Mouse (Mus musculus) limb, embryonic 14.5 days (tissue): ENCODE results near the gene Ambp. TPM values are rescaled to one million over a fixed set of nuclear protein-coding genes. Genes with fewer than 3 reads are reported as not detected.

Experiments
- ATAC-seq: fragments of 200-750 bp; cut with Nextera tagmentation; 2 replicates; pipeline ENCODE4 v1.8.0; 2017; ENCODE audit warnings: low read depth, moderate number of reproducible peaks, moderate TSS enrichment; ENCODE audit not compliant: low FRiP score
- DNase-seq: peaks from one replicate; pipeline ENCODE4 v3.0.0-alpha.2; 2015; ENCODE audit warnings: low spot score
- H3K27ac ChIP-seq: fragments of 300-500 bp; sonication (generic); replicated peaks from 2 replicates; pipeline ENCODE4 v1.5.1; 2014; ENCODE audit warnings: low read depth, mild to moderate bottlenecking, low read length, moderate library complexity, mixed read lengths
- H3K27me3 ChIP-seq: fragments of 300-500 bp; sonication (generic); 2 replicates; pipeline ENCODE4 v1.6.1; 2014; ENCODE audit warnings: low read length, mixed read lengths; ENCODE audit not compliant: control insufficient read depth, insufficient read depth
- H3K36me3 ChIP-seq: fragments of 300-500 bp; sonication (generic); 2 replicates; pipeline ENCODE4 v1.6.1; 2014; ENCODE audit warnings: mild to moderate bottlenecking, low read length, moderate library complexity, mixed read lengths; ENCODE audit not compliant: control insufficient read depth, insufficient read depth
- H3K4me1 ChIP-seq: fragments of 300-500 bp; sonication (generic); 2 replicates; pipeline ENCODE4 v1.6.1; 2014; ENCODE audit warnings: antibody characterized with exemption, low read length, mixed read lengths; ENCODE audit not compliant: control insufficient read depth, insufficient read depth
- H3K4me2 ChIP-seq: fragments of 300-500 bp; sonication (generic); replicated peaks from 2 replicates; pipeline ENCODE4 v1.6.1; 2014; ENCODE audit warnings: low read depth, mild to moderate bottlenecking, low read length, moderate library complexity; ENCODE audit not compliant: severe bottlenecking
- H3K4me3 ChIP-seq: fragments of 300-500 bp; sonication (generic); replicated peaks from 2 replicates; pipeline ENCODE4 v1.5.1; 2014; ENCODE audit warnings: low read length
- H3K9ac ChIP-seq: fragments of 300-500 bp; sonication (generic); 2 replicates; pipeline ENCODE4 v1.6.1; 2014; ENCODE audit warnings: mild to moderate bottlenecking, low read depth, low read length, moderate library complexity; ENCODE audit not compliant: severe bottlenecking
- H3K9me3 ChIP-seq: fragments of 300-500 bp; sonication (generic); 2 replicates; pipeline ENCODE4 v1.6.1; 2016; ENCODE audit warnings: low read length; ENCODE audit not compliant: control insufficient read depth
- POLR2A ChIP-seq: fragments of 200-500 bp; IDR thresholded peaks from 2 replicates; pipeline ENCODE4 v1.8.0; 2012; ENCODE audit warnings: inconsistent platforms, mild to moderate bottlenecking, moderate library complexity, borderline replicate concordance; ENCODE audit not compliant: insufficient read depth, insufficient read length; ENCODE audit errors: extremely low read depth
- WGBS: fragments of 180-500 bp; shearing (Covaris S2); extraction: QIAGEN DNeasy Blood & Tissue Kit; methylation state at CpG from one replicate; pipeline ENCODE4 v1.1.7; 2014; 5-methylcytosine and 5-hydroxymethylcytosine counted together
- polyA plus RNA-seq, 2 experiments: library from polyadenylated mRNA; depleted of rRNA in 1 of 2; stranded (reverse) in 1 of 2; unstranded in 1 of 2; fragments of >200 nt; fragmentation: Nextera tagmentation in 1 of 2; extraction: Ambion mirVana in 1 of 2; gene quantifications; 2 replicates each; pipeline versions ENCODE4 v1.2.1 to v1.2.3; 2012 to 2014

The Ambp gene
- polyA plus RNA-seq, 2 experiments, result 0.31 TPM; not detected in 1

- peaks cover 10% of the 10 kb centered on the region; the same call in 1 of the 2 replicates for H3K27me3 ChIP-seq
- H3K9ac ChIP-seq, result no peak overlapping the region
- H3K4me1 ChIP-seq, result no peaks in the 10 kb centered on the region
- H3K4me2 ChIP-seq, result no peak overlapping the region
- H3K36me3 ChIP-seq, result no peaks in the 10 kb centered on the region
- H3K9me3 ChIP-seq, result no peaks in the 10 kb centered on the region
- 85% methylated on average over 5 of the region's 5 CpGs for WGBS
- DNase-seq, result no peak
- no peak overlapping the region for H3K4me3 ChIP-seq
- no peak for ATAC-seq
- TF ChIP-seq POLR2A, result no peak
- H3K27ac ChIP-seq, result no peak overlapping the region
These were observed 11.7 kb upstream of the Ambp start for GRCm38 (mm10) chr4:63166323-63166722.

GRCm38 (mm10) chr4:63165636-63166035, 11.0 kb upstream of the Ambp start:
- DNase-seq (no peak), ATAC-seq (no peak)
- H3K4me2 ChIP-seq, result no peak overlapping the region
- TF ChIP-seq POLR2A, result no peak
- 96% methylated on average over 4 of the region's 4 CpGs for WGBS
- H3K4me1 ChIP-seq, result no peaks in the 10 kb centered on the region
- H3K36me3 ChIP-seq, result no peaks in the 10 kb centered on the region
- no peaks in the 10 kb centered on the region for H3K9me3 ChIP-seq
- H3K27me3 ChIP-seq, result peaks cover 5% of the 10 kb centered on the region; the same call in 1 of the 2 replicates
- H3K27ac ChIP-seq, result no peak overlapping the region
- no peak overlapping the region for H3K9ac ChIP-seq
- no peak overlapping the region for H3K4me3 ChIP-seq

- no peak overlapping the region for H3K4me2 ChIP-seq
- no peak overlapping the region for H3K9ac ChIP-seq
- peak; percentile 83 for DNase-seq
- no peaks in the 10 kb centered on the region for H3K27me3 ChIP-seq
- WGBS, result 16% methylated on average over 5 of the region's 5 CpGs
- ATAC-seq, result peak; percentile 87
- H3K4me3 ChIP-seq, result no peak overlapping the region
- peaks cover 7% of the 10 kb centered on the region for H3K4me1 ChIP-seq
- H3K36me3 ChIP-seq, result no peaks in the 10 kb centered on the region
- H3K9me3 ChIP-seq, result no peaks in the 10 kb centered on the region
- no peak for TF ChIP-seq POLR2A
- no peak overlapping the region for H3K27ac ChIP-seq
These were observed 4.5 kb upstream of the Ambp start for GRCm38 (mm10) chr4:63158961-63159592.

GRCm38 (mm10) chr4:63158192-63158591, 3.6 kb upstream of the Ambp start:
- no peaks in the 10 kb centered on the region for H3K27me3 ChIP-seq
- no peak for TF ChIP-seq POLR2A
- 87% methylated on average over 7 of the region's 7 CpGs for WGBS
- peaks cover 7% of the 10 kb centered on the region for H3K4me1 ChIP-seq
- no peak overlapping the region for H3K9ac ChIP-seq
- DNase-seq (no peak), ATAC-seq (no peak)
- H3K4me2 ChIP-seq, result no peak overlapping the region
- no peak overlapping the region for H3K4me3 ChIP-seq
- no peaks in the 10 kb centered on the region for H3K9me3 ChIP-seq
- no peak overlapping the region for H3K27ac ChIP-seq
- H3K36me3 ChIP-seq, result no peaks in the 10 kb centered on the region

GRCm38 (mm10) chr4:63156726-63157634, 2.4 kb upstream of the Ambp start:
- DNase-seq, result no peak
- no peak overlapping the region for H3K4me2 ChIP-seq
- WGBS, result 67% methylated on average over 8 of the region's 8 CpGs
- H3K4me1 ChIP-seq, result peaks cover 7% of the 10 kb centered on the region
- no peak for ATAC-seq
- no peaks in the 10 kb centered on the region for H3K36me3 ChIP-seq
- H3K9ac ChIP-seq, result no peak overlapping the region
- H3K27me3 ChIP-seq, result no peaks in the 10 kb centered on the region
- no peak overlapping the region for H3K27ac ChIP-seq
- H3K9me3 ChIP-seq, result no peaks in the 10 kb centered on the region
- no peak overlapping the region for H3K4me3 ChIP-seq
- TF ChIP-seq POLR2A, result no peak
